Mouse (Mus musculus) intestine, embryonic 14.5 days (tissue): ENCODE measurements around the gene Atp5d. TPM values are rescaled to one million over a fixed set of nuclear protein-coding genes. Genes with fewer than 3 reads are reported as not detected.

Experiments used
- ATAC-seq: fragments of 200-750 bp; cut with Nextera tagmentation; replicated peaks from 2 replicates; pipeline ENCODE4 v1.8.0; 2017; ENCODE audit warnings: low read depth, moderate number of reproducible peaks, moderate TSS enrichment, moderate library complexity; ENCODE audit not compliant: low FRiP score, low TSS enrichment
- DNase-seq: peaks from one replicate; pipeline ENCODE4 v3.0.0-alpha.2; 2018; ENCODE audit warnings: low spot score
- H3K27ac ChIP-seq: fragments of 300-500 bp; sonication (generic); 2 replicates; pipeline ENCODE4 v1.5.1; 2014; ENCODE audit warnings: low read depth, mild to moderate bottlenecking, control low read depth
- H3K27me3 ChIP-seq: fragments of 300-500 bp; sonication (generic); replicated peaks from 2 replicates; pipeline ENCODE4 v1.6.1; 2014; ENCODE audit warnings: low read length, control low read depth; ENCODE audit not compliant: control insufficient read depth, insufficient read depth
- H3K36me3 ChIP-seq: fragments of 300-500 bp; sonication (generic); 2 replicates; pipeline ENCODE4 v1.6.1; 2014; ENCODE audit warnings: low read length, control low read depth; ENCODE audit not compliant: control insufficient read depth, insufficient read depth
- H3K4me1 ChIP-seq: fragments of 300-500 bp; sonication (generic); replicated peaks from 2 replicates; pipeline ENCODE4 v1.6.1; 2014; ENCODE audit warnings: low read length, control low read depth, mixed read lengths; ENCODE audit not compliant: control insufficient read depth, insufficient read depth
- H3K4me2 ChIP-seq: fragments of 300-500 bp; sonication (generic); 2 replicates; pipeline ENCODE4 v1.6.1; 2014; ENCODE audit warnings: low read length
- H3K4me3 ChIP-seq: fragments of 300-500 bp; sonication (generic); 2 replicates; pipeline ENCODE4 v1.5.1; 2014; ENCODE audit warnings: low read depth, low read length, control low read depth, mixed read lengths
- H3K9ac ChIP-seq: fragments of 300-500 bp; sonication (generic); 2 replicates; pipeline ENCODE4 v1.6.1; 2014; ENCODE audit warnings: mild to moderate bottlenecking, low read length
- H3K9me3 ChIP-seq: fragments of 300-500 bp; sonication (generic); 2 replicates; pipeline ENCODE4 v1.6.1; 2016; ENCODE audit warnings: low read length, control low read depth; ENCODE audit not compliant: control insufficient read depth
- WGBS: fragments of 180-500 bp; shearing (Covaris S2); extraction: QIAGEN DNeasy Blood & Tissue Kit; methylation state at CpG from one replicate; pipeline ENCODE4 v1.1.7; 2014; 5-methylcytosine and 5-hydroxymethylcytosine counted together
- polyA plus RNA-seq: library from polyadenylated mRNA; unstranded; fragments of >200 nt; fragmentation: Nextera tagmentation; extraction: Ambion mirVana; gene quantifications from 2 replicates; pipeline ENCODE4 v1.2.1, GENCODE M21; 2014

Atp5d gene
- polyA plus RNA-seq, 1 experiment from 2014 or later = 627 TPM

DNA sequence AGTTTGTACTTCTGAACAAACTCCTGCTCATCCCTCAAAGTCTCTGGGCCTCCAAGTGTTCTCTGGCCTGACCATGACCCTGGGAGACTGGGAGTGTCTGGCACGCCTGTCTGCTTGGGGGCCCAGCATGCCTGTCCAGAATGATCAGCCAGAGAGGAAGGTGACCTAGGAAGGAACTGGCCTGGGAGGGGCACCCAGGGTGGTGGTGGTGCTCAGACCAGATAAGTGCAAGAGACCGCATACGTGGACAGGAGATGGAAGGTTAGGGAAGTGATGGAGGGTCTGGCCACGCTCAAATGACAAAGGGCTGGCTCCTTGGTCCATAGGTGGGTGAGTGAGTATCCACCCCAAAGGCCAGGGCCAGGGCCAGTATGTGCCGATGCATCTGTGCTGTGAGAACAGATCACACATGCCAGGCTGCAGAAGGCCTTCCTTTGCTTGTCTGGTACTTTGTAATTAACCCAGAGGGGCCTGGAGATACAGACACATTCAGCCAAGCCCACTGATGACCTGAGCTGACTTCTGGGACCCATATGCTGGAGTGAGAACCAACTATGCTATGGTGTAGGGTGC, 8.8 kb downstream of the Atp5d start:
- no peak overlapping the region for H3K4me3 ChIP-seq
- H3K4me1 ChIP-seq = peaks cover 28% of the 10 kb centered on the region
- H3K4me2 ChIP-seq = peak overlapping the region; percentile 54
- no peaks in the 10 kb centered on the region for H3K27me3 ChIP-seq
- WGBS = 61% methylated on average over 5 of the region's 5 CpGs
- H3K27ac ChIP-seq = peak overlapping the region; percentile 99
- DNase-seq = peak; percentile 65
- H3K9me3 ChIP-seq = no peaks in the 10 kb centered on the region
- no peak for ATAC-seq
- H3K9ac ChIP-seq = no peak overlapping the region
- peaks cover 46% of the 10 kb centered on the region for H3K36me3 ChIP-seq

DNA sequence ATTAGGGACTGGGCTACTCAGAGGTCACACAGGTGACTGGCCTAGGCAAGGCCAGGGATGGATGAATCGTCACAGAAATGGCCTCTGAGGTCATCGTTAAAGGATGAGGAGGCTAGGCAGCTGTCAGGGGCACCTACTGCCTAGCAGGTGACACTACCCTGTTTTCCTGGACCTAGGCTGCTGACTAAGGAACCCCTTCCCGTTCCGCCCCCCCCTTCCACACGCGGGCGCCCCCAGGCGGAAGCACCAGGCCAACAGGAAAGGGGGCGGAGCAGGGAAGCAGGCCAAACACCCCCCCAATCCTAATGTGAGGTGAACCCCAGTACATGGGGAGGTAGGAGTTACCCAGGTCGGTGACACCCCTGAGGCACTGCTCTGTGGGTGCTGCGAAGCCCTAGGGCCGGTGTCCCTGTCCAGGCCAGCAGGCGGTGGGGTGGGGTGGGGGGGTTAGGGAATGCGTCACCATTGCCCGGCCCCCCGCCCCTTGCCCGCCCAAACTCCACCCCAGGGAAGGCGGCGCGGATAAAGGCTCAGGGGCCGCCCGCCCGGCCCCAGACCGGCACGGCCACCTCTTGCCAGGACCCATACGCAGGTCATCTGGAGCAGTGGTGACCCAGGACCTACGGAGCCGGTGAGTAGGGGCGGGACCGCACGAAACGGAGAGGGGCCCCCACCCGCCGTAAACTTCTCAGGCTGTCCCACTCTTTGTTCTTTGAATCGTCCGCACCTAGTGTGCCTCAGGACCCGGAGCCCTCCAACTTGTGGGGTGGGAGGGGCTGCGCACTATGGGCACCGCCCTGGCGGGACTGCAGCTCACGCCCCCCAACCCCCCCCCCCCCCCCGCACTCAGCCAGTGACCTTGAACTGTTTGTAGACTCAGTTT, 9.5 kb downstream of the Atp5d start, which contains the start of gene Midn:
Midn (plus strand) TSS at position 554 of the 883 bp plus-strand sequence.
- WGBS = under 1% methylated on average over 34 of the region's 42 CpGs
- peak within 1 kb of the TSS; percentile 93 for H3K4me3 ChIP-seq
- no peaks in the 10 kb centered on the region for H3K9me3 ChIP-seq
- DNase-seq = peak; percentile 93
- peak within 1 kb of the TSS; percentile 54 for H3K4me2 ChIP-seq
- peaks cover 53% of the 10 kb centered on the region for H3K36me3 ChIP-seq
- no peaks in the 10 kb centered on the region for H3K27me3 ChIP-seq
- H3K9ac ChIP-seq = peak within 1 kb of the TSS; percentile 96
- H3K4me1 ChIP-seq = peaks cover 32% of the 10 kb centered on the region
- ATAC-seq = peak; percentile 46
- peak within 1 kb of the TSS; percentile 99 for H3K27ac ChIP-seq

DNA sequence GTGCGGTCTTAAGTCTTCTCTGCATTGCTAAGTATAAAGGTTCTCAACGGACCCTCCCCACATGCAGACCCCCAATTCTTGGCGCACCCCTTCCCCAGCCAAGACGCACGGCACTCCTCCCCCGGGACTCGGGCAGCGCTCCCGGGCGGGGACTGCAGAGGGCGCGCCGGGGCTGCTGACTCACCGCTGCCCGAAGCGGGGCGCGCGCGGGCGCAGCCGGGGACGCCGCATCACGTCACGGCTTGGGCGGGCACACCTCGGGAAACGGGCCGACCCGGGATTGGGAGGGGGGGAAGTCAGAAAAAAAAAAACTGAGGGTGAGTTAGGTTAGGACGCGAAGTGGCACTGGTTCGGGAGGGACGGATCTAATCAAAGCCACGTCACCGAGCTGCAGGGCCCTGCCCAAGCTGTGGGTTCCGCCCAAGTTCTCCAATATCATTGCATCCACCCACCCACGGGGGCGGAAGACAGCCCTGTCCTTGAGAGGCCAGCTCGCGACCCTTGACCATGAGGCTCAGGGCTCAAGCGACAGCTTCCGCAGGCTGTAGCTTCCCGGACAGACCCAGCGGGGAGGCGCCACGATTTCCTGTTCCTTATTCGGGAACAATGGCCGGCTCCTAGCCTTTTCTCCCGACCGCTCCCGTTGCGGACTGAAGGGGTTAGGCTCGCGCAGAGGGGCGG, 10.3 kb downstream of the Atp5d start:
- peak; percentile 95 for DNase-seq
- H3K36me3 ChIP-seq = peaks cover 56% of the 10 kb centered on the region
- H3K27me3 ChIP-seq = no peaks in the 10 kb centered on the region
- peak overlapping the region; percentile 99 for H3K27ac ChIP-seq
- no peaks in the 10 kb centered on the region for H3K9me3 ChIP-seq
- peak overlapping the region; percentile 93 for H3K4me3 ChIP-seq
- peak overlapping the region; percentile 96 for H3K9ac ChIP-seq
- ATAC-seq = peak; percentile 25
- peak overlapping the region; percentile 54 for H3K4me2 ChIP-seq
- peaks cover 35% of the 10 kb centered on the region for H3K4me1 ChIP-seq
- under 1% methylated on average over 57 of the region's 57 CpGs for WGBS

DNA sequence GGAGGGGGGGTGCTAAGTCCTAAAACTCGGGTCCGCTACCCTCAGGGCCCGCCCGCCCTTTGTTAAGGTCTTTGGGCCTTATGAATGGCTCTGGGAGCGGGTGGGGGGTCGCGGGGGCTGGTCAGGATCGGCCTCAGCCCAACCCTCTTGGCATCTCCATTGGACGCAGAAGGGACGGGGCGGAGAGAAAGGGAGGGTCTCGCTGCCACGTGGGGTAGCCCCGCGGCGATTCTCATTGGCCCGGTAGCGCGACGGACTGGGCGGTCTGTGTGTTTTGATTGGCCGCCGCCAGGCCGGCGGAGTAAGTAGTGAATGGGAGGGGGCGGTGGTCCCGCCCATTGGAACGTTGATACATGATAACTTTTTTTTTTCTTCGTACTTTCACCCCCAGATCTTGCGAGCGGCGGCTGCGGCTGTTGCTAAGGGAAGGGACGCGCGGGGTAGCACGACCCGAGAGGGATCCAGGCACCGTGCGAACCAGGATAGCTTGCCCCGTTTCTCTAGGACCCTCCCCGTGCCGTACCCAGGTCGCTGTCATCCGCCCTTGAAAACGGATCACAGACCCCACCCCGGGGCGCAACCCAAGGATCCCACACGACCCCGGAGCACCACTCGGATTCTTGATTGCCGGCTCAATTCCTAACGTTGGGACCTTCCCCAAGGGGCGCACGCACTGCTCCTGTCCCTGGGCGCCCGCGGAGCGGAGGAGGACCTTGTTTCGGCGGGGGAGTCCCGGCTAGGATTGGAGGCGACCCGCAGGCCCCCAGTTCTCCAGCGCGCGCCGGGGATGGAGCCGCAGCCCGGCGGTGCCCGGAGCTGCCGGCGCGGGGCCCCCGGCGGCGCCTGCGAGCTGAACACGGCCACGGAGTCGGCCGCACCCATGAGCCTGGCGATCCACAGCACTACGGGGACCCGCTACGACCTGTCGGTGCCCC, 11.1 kb downstream of the Atp5d start:
- Histone ChIP-seq H3K36me3 (peaks cover 56% of the 10 kb centered on the region), H3K9me3 (no peaks in the 10 kb centered on the region), H3K4me1 (peaks cover 42% of the 10 kb centered on the region), H3K27ac (peak overlapping the region; percentile 99), H3K4me3 (peak overlapping the region; percentile 93), H3K27me3 (no peaks in the 10 kb centered on the region), H3K9ac (peak overlapping the region; percentile 99), H3K4me2 (peak overlapping the region; percentile 98)
- ATAC-seq (peak; percentile 82), DNase-seq (peak; percentile 98)
- under 1% methylated on average over 88 of the region's 88 CpGs for WGBS

DNA sequence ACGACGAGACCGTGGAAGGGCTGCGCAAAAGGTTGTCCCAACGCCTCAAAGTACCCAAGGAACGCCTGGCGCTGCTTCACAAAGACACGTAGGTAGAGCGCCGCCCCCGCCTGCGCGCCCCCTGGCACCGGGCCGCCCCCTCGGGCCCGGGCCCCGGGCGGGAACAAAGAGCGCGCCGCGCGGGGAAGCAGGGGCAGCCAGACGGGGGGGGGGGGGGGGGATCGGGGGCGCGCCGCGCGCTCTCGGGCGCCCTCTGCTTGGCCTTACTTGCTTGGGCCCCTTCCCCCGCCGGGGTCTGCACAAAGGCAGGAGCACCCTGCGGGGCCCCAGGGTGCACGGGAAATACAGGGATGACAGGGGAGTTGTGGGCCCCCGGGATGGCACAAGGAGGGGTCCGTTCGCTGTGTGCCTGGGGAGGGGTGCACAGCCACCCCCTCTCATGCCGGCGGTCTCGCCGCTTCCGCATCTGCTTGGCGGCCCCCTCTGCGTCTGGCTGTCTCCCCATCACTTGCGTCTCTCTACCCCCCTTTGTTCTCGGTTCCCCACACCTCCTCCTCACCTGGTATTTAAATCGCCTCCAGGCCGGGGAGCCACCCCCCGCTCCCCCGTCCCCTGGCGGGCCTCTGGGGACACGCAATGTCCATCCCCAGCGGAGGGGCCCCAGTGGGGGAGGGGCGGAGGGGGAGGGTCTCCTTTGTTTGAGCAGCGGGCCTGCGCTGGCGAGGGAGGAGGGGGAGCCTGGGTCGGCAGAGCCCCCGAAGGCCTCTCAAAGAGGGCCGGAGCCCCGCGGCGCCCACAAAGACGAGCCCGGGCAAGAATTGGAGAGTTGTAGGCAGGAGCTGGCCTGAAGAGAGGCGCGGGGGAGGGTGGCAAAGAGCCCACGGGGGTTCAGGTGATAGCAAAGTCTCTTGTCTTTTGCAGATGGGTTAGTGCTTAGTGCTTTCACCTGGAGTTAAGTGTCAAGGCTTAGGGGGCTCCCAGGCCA, 12.1 kb downstream of the Atp5d start:
- Histone ChIP-seq H3K4me1 (peaks cover 47% of the 10 kb centered on the region), H3K27ac (peak overlapping the region; percentile 99), H3K9me3 (no peaks in the 10 kb centered on the region), H3K9ac (peak overlapping the region; percentile 99), H3K27me3 (no peaks in the 10 kb centered on the region), H3K4me2 (peak overlapping the region; percentile 98), H3K4me3 (peak overlapping the region; percentile 93), H3K36me3 (peaks cover 58% of the 10 kb centered on the region)
- DNase-seq (peak; percentile 92), ATAC-seq (no peak)
- 2% methylated on average over 47 of the region's 71 CpGs for WGBS

DNA sequence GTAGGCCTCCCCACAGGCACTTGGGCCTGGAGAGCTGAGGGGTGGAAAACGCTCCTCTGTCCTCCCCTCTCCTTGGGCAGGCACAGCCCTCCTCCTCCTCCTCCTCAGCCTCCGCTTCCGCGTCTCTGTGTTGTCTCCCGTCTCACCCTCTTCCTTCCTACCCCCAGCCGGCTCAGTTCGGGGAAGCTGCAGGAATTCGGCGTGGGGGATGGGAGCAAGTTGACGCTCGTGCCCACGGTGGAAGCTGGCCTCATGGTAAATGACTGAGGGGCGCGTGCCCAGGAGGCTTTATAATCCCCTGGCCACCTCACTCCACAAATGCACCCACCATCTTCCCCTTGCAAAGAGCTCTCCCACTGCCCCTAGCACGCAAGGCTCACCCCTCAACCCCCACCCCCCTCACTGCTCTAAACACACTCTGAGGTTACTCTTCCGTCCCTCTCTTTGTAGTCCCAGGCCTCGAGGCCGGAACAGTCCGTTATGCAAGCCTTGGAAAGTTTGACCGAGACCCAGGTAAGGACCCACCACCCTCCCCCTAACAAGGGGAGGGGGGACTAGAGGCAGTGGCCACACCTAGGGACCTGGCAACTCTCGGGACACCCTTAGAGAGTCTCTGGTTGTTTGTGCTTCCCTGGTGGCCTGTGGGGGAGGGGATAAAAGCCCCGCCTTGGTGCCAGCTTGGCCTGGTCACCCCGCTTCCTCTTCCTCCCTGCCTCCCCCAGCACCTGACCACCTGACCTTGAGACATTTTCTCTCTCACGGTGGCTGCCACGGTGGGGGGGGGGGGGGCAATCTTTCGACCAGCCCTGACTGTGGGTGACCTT, 13.0 kb downstream of the Atp5d start:
- Histone ChIP-seq H3K9me3 (no peaks in the 10 kb centered on the region), H3K27me3 (no peaks in the 10 kb centered on the region), H3K9ac (peak overlapping the region; percentile 99), H3K36me3 (peaks cover 58% of the 10 kb centered on the region), H3K27ac (peak overlapping the region; percentile 99), H3K4me2 (peak overlapping the region; percentile 98), H3K4me1 (peaks cover 46% of the 10 kb centered on the region), H3K4me3 (peak overlapping the region; percentile 93)
- DNase-seq (peak; percentile 86), ATAC-seq (no peak)
- under 1% methylated on average over 26 of the region's 26 CpGs for WGBS
